Mouse (Mus musculus) right cerebral cortex, adult 2 months (tissue): ENCODE results near the gene Ddi2.
"Not testable (repeated sequence)": the region's sequence is repeated elsewhere in the genome, so short reads cannot be mapped to it uniquely, and the experiment has no call there.

Experiments used
- DNase-seq, 2 experiments: peaks; one replicate each; pipeline ENCODE4 v3.0.0; 2021 to 2022; ENCODE audit warnings: low spot score in 2 of 2

The Ddi2 gene

GRCm38 (mm10) chr4:141722731-141723672 lies at the start of gene Ddi2:
Gene Ddi2, minus strand, starts transcription at chr4:141723419.
- peak; percentile 90 for DNase-seq

- DNase-seq = not testable (repeated sequence)
Observed at GRCm38 (mm10) chr4:141773019-141773418, 49.8 kb upstream of the Ddi2 start.

- DNase-seq = no peak
Observed at GRCm38 (mm10) chr4:141771823-141772222, 48.6 kb upstream of the Ddi2 start.

- DNase-seq = no peak
Observed at GRCm38 (mm10) chr4:141769501-141770160, 46.4 kb upstream of the Ddi2 start.

GRCm38 (mm10) chr4:141767353-141768036 lies 44.3 kb upstream of the Ddi2 start:
- peak in 1 of 2 experiments; percentile 20 for DNase-seq

- peak in 1 of 2 experiments; percentile 30 for DNase-seq
Observed at GRCm38 (mm10) chr4:141766668-141767352, 43.6 kb upstream of the Ddi2 start.

- DNase-seq = peak in 1 of 2 experiments; percentile 31
Observed at GRCm38 (mm10) chr4:141766316-141766667, 43.1 kb upstream of the Ddi2 start.

- DNase-seq = no peak
Observed at GRCm38 (mm10) chr4:141765008-141765407, 41.8 kb upstream of the Ddi2 start.

- no peak for DNase-seq
Observed at GRCm38 (mm10) chr4:141763476-141763875, 40.3 kb upstream of the Ddi2 start.

- no peak for DNase-seq
Observed at GRCm38 (mm10) chr4:141762102-141762598, 38.9 kb upstream of the Ddi2 start.

GRCm38 (mm10) chr4:141760942-141761341 lies 37.7 kb upstream of the Ddi2 start:
- DNase-seq = no peak

GRCm38 (mm10) chr4:141758874-141759542 lies 35.8 kb upstream of the Ddi2 start:
- no peak for DNase-seq

GRCm38 (mm10) chr4:141757124-141757523 lies 33.9 kb upstream of the Ddi2 start:
- DNase-seq = no peak

GRCm38 (mm10) chr4:141755375-141755930 lies 32.2 kb upstream of the Ddi2 start:
- DNase-seq = no peak

GRCm38 (mm10) chr4:141752076-141752421 lies 28.8 kb upstream of the Ddi2 start:
- no peak for DNase-seq

- DNase-seq = no peak
Observed at GRCm38 (mm10) chr4:141751419-141752075, 28.3 kb upstream of the Ddi2 start.

GRCm38 (mm10) chr4:141750826-141751225 lies 27.6 kb upstream of the Ddi2 start:
- no peak for DNase-seq

- DNase-seq = no peak
Observed at GRCm38 (mm10) chr4:141749557-141749956, 26.3 kb upstream of the Ddi2 start.

- no peak for DNase-seq
Observed at GRCm38 (mm10) chr4:141746578-141747346, 23.5 kb upstream of the Ddi2 start, which contains the start of gene Agmat. Gene Agmat, plus strand, starts transcription at chr4:141746672.
